Mouse (Mus musculus): Measurements from ENCODE around the gene Lhfpl2.

The Lhfpl2 gene

GRCm38 (mm10) chr13:94174577-94175279 lies 117.1 kb downstream of the Lhfpl2 start:
- DNase-seq (ENCODE audit: low read depth, low spot score): no peak

- no peak for DNase-seq (ENCODE audit: low read depth, low spot score)
Observed at GRCm38 (mm10) chr13:94175379-94176050, 117.9 kb downstream of the Lhfpl2 start.

- DNase-seq (ENCODE audit: low read depth, low spot score): peak; percentile 48
Observed at GRCm38 (mm10) chr13:94177148-94177547, 119.6 kb downstream of the Lhfpl2 start.

GRCm38 (mm10) chr13:94178401-94179040 lies 120.9 kb downstream of the Lhfpl2 start:
- DNase-seq (ENCODE audit: low read depth, low spot score): no peak

GRCm38 (mm10) chr13:94180477-94181420 lies 123.2 kb downstream of the Lhfpl2 start:
- no peak for DNase-seq (ENCODE audit: low read depth, low spot score)

GRCm38 (mm10) chr13:94182026-94182425 lies 124.4 kb downstream of the Lhfpl2 start:
- DNase-seq (ENCODE audit: low read depth, low spot score): no peak

GRCm38 (mm10) chr13:94183372-94184021 lies 125.9 kb downstream of the Lhfpl2 start:
- no peak for DNase-seq (ENCODE audit: low read depth, low spot score)

GRCm38 (mm10) chr13:94184726-94185456 lies 127.3 kb downstream of the Lhfpl2 start:
- DNase-seq (ENCODE audit: low read depth, low spot score): no peak

- DNase-seq (ENCODE audit: low read depth, low spot score): no peak
Observed at GRCm38 (mm10) chr13:94185631-94186030, 128.0 kb downstream of the Lhfpl2 start.

GRCm38 (mm10) chr13:94188200-94189086 lies 130.8 kb downstream of the Lhfpl2 start:
- no peak for DNase-seq (ENCODE audit: low read depth, low spot score)

- DNase-seq (ENCODE audit: low read depth, low spot score): no peak
Observed at GRCm38 (mm10) chr13:94190386-94190785, 132.8 kb downstream of the Lhfpl2 start.

- no peak for DNase-seq (ENCODE audit: low read depth, low spot score)
Observed at GRCm38 (mm10) chr13:94193227-94193626, 135.6 kb downstream of the Lhfpl2 start.

GRCm38 (mm10) chr13:94198616-94199015 lies 141.0 kb downstream of the Lhfpl2 start:
- no peak for DNase-seq (ENCODE audit: low read depth, low spot score)

GRCm38 (mm10) chr13:94199829-94200228 lies 142.2 kb downstream of the Lhfpl2 start:
- no peak for DNase-seq (ENCODE audit: low read depth, low spot score)

GRCm38 (mm10) chr13:94205234-94205633 lies 147.6 kb downstream of the Lhfpl2 start:
- DNase-seq (ENCODE audit: low read depth, low spot score): peak; percentile 62

GRCm38 (mm10) chr13:94207973-94208372 lies 150.4 kb downstream of the Lhfpl2 start:
- no peak for DNase-seq (ENCODE audit: low read depth, low spot score)

- peak; percentile 19 for DNase-seq (ENCODE audit: low read depth, low spot score)
Observed at GRCm38 (mm10) chr13:94208892-94209291, 151.3 kb downstream of the Lhfpl2 start.

GRCm38 (mm10) chr13:94211236-94212119 lies 153.9 kb downstream of the Lhfpl2 start:
- no peak for DNase-seq (ENCODE audit: low read depth, low spot score)

All from CD4-positive, CD25-positive, alpha-beta regulatory T cell, adult 2 months (primary cell).